Mouse (Mus musculus) ovary, postnatal 10 days (tissue): Measurements from ENCODE around the gene Abcc8.
"Not testable (repeated sequence)": the region's sequence is repeated elsewhere in the genome, so short reads cannot be mapped to it uniquely, and the experiment has no call there.

Experiments
- DNase-seq: peaks from one replicate; pipeline ENCODE4 v3.0.0; 2022; ENCODE audit warnings: low spot score

The Abcc8 gene

DNA sequence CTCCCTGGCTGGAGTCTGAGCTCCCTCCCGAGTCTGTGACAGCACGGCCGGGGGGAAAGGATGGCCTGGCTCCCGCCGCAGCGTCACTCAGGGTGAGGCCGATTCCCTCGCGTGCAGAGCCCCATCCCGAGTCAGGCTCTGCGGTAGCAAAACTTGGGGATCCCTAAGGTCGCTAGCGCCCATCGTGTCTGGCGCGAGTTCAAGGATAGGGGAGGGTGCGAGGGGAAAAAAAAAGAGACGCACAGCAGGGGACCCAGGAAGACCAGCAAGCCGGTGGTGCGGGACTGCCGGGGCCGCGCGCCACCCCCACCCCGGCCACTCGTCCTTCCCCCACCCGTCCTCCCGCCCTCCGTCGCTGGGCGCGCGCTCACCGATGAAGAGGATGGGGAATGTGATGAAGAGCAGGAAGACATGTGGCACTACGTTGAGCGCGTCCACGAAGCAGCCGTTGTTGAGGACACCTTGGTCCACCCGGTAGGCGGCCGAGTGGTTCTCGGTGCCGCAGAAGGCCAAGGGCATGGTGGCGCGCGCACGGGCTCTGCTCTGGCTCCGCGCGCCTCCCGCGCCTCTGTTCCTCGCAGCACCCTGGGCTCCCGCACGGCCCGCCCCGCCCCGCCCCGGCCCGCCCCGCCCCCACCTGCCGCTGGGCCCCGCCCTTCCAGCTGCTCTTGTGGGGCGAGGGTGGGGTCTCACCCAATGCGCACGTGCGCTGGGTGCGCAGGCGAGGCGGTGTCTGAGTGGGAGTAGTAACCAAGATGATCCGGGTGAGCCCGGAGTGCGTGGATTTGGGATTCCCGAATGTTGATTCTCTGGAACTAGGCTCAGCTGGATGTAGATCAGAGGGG lies at the start of gene Abcc8:
Gene Abcc8 (minus strand): TSS at position 603 of the 845 bp plus-strand sequence.
- no peak for DNase-seq

DNA sequence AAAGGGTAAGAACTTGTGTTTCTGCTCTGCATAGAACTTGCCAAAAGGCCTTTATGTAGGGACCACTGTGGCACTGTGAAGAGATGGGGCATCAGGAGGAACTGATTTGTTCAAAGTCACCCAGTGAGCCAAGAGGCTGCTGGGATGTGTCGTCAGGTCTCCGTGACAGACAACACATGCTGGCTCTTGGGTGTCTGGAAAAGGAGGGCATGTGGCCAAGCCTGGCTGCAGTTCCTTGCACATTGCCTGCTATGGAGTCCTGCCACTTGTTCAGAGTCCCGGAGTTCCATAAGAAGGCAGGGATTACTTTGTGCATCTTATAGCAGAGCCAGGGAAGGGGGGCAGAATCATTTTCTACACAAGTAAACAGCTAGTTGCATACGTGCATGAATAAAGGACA lies 47.1 kb upstream of the Abcc8 start:
- DNase-seq, result no peak

- no peak for DNase-seq
Observed at GRCm38 (mm10) chr7:46226253-46226652, 46.4 kb upstream of the Abcc8 start.

- DNase-seq, result no peak
Observed at GRCm38 (mm10) chr7:46220591-46221129, 40.8 kb upstream of the Abcc8 start.

DNA sequence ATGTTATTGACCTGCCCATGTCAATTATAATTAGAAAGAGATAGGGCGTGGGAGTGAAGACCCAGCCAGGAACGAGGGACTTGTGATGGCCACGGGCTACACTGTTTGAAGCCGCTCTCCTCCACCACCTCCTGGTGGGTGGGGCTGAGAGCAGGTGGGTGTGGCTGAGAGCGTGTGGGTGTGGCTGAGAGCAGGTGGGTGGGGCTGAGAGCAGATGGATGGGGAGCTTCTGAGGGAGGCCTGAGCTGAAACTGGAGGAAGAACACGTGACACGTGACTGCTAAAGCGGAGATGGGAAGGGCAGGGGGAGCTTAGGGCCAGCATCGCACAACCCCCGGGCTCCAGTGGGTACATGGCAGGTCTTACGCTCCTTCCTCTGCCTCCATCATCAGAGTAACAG lies 38.6 kb upstream of the Abcc8 start:
- no peak for DNase-seq

GRCm38 (mm10) chr7:46216481-46216880 lies 36.6 kb upstream of the Abcc8 start:
- DNase-seq, result no peak

GRCm38 (mm10) chr7:46210276-46210675 lies 30.4 kb upstream of the Abcc8 start:
- no peak for DNase-seq

GRCm38 (mm10) chr7:46208131-46208530 lies 28.3 kb upstream of the Abcc8 start:
- DNase-seq, result no peak

DNA sequence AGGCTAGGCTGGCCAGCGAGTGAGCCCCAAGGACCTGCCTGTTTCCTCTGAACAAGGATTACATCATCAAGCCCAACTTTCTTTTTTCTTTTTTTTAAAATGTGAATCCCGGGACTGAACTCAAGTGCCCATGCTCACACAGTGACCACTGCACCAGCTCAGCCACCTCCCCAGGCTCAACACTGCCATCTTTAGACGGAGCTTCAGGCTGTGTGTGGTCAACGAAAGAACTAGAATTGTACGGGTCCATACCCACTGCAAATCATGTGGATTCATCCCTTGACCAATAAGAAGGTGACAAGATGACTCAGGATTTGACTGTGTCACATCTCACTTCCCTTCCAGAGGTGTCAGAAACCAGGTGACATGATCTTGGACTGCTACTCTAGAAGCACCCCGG lies 24.9 kb upstream of the Abcc8 start:
- no peak for DNase-seq

GRCm38 (mm10) chr7:46204046-46204471 lies 24.2 kb upstream of the Abcc8 start:
- no peak for DNase-seq

DNA sequence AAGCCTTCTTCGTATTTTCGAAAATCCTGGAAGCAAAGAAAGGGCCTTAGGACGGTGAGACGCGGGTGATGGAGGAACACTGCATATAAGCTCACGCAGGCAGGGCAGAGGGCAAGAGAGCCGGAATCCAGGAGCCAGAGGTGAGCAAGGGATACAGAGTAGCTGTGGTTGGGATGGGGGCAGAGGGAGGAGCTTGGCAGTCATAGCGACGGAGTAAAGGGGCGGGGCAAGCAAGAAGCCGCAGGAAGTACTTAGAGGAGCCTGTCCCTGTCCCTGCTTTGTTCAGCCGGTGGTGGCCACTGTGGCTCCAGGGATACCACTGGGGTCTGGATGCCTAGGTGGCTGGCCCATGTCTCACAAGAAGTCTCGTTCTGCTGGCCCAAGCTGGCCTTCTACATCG lies 21.8 kb upstream of the Abcc8 start:
- no peak for DNase-seq

DNA sequence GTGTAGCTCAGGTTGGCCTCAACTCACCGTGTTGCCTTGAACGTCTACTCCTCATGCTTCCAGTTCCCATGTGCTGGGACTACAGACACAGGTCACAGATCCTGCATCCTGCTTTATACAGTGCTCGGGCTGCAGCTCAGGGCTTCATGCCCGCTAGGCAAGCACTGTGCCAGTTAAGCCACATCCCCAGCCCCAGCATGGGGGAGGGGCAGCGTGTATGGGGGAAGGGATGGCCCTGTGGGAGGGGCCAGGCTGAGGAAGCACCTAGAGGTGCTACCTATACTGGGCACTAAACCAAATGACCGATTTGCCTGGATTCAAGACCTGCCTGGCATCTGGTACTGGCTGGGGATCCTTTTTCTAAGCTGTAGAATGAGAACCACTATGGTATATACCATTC lies 20.2 kb upstream of the Abcc8 start:
- DNase-seq, result no peak

GRCm38 (mm10) chr7:46195356-46195755 lies 15.5 kb upstream of the Abcc8 start:
- DNase-seq, result no peak

DNA sequence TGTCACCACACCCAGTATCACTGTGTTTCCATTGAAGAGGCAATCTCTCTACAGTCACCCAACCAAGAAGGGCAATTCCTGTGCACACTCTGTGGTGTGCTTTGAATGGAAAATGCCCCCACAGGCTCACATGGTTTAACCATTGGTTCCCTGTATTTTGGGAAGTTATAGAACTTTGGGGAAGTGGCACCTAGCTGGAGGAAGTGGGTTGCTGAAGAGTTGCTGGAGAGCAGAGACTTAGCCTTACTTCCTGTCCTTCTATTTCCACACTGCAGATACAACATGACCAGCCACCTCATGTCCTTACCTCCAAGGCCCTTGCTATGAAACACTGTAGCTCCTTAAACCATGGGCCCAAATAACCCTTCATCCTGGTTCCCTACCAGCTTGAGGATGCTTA lies 4.4 kb upstream of the Abcc8 start:
- no peak for DNase-seq

DNA sequence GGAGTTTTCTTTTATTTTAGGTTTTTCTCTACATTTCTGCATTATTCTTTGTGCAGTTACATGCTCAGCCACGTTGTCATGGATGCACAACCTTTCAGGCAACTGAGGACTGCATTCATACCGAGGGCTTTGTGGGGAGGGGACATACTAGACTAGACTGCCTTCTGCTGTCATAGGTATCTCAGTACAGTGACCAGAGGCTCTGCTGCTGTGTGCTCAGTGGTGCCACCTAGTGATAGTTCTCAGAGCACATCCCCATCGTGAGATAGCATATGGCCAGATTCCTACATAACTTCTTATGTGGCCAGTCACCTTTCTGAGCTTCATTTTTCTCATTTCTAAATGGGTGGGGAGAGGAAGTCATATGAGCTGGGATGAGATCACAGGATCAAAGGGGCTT lies 1.8 kb upstream of the Abcc8 start:
- DNase-seq, result no peak

- not testable (repeated sequence) for DNase-seq
Observed at GRCm38 (mm10) chr7:46168980-46169379, 10.9 kb downstream of the Abcc8 start.

GRCm38 (mm10) chr7:46168402-46168801 lies 11.4 kb downstream of the Abcc8 start:
- DNase-seq, result no peak

DNA sequence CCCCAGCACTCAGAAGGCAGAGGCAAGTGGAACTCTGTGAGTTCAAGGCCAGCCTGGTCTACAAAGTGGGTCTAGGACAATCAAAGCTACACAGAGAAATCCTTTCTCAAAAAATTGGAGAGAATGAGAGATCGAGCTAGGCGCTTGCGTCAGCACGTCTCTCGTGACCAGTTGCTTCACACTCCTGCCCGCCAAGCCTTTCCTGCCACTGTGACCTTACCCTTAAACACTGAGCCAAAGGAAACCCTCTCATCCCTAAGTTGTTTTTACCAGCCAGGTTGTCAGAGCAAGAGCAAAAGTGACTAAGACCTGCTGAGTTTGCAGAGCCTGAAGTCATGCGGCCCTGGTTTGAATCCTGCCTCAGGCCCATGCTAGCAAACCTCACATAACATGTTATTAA lies 11.9 kb downstream of the Abcc8 start:
- DNase-seq, result no peak

GRCm38 (mm10) chr7:46165876-46166275 lies 14.0 kb downstream of the Abcc8 start:
- no peak for DNase-seq

DNA sequence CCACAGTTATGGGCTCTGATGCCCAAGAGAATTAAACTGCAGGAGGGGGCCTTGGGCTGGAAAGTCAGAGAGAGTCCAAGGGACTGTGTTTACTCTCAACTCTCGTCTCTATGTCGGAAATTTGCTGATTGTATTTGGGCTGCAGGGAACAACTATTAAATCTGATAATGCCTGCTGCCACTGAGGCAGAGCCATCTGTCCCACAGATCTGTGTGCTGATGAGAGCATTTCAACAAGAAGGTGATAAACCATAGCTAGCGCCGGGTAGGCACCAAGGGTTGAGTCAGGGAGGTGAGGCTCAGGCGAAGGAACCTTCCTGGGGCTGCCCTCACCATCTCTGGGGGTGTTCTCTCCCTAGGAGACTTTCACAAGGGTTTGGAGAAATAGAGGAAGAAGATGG lies 17.1 kb downstream of the Abcc8 start:
- no peak for DNase-seq

DNA sequence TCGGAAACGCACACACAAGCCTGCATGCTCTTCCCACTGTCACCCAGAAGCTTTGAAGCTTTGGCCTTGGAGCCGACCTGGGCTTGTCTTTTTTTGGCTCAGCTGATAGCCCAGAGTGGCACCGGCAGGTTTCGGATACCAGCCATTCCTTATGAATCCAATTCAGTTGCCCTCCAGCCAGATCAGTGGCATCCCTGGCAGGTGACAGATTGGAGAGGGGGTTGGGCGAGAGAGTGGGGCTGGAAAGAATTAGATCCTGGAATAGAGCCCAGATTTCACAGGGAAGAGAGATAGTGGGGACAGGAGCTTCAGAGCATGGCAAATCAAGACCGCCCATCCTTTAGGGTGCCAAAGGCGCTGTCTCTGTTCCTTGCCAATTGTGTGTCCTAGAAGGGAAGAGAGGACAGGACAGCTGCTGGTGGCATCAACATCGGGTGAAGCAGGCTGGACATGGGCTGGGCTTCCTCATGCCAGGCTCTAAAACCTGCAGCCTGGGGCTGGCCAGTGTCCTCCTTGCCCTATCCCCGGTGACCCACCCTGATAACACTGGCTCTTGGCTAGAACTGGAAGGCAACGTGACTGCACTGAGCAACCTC lies 17.6 kb downstream of the Abcc8 start:
- no peak for DNase-seq

DNA sequence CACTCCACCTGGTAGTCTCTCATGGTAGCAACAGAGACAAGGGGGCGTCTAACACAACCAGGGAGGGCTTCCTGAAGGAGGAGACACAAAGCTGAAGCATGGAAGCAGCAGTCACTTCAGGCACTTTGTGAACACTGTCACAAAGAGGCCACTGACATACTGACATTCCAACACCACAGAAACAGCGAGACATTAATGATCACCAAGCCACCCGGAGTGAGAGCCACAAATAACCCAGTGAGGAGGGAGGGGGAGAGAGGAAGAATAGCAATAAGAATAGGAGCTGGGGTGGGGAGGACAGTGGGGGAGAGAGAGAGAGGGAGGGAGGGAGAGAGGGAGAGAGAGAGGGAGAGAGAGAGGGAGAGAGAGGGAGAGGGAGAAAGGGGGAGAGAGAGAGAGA lies 18.2 kb downstream of the Abcc8 start:
- DNase-seq, result no peak

- no peak for DNase-seq
Observed at GRCm38 (mm10) chr7:46157746-46158145, 22.1 kb downstream of the Abcc8 start.
